Mouse (Mus musculus) megakaryocyte, adult 5-6 weeks (primary cell): ENCODE results near the gene C1ra. TPM values are rescaled to one million over a fixed set of nuclear protein-coding genes. Genes with fewer than 3 reads are reported as not detected.
"Not testable (repeated sequence)": the region's sequence is repeated elsewhere in the genome, so short reads cannot be mapped to it uniquely, and the experiment has no call there.

ENCODE experiments used
- ATAC-seq: 2 replicates; pipeline ENCODE4 v1.8.0; 2016; ENCODE audit warnings: mild to moderate bottlenecking, inconsistent platforms; ENCODE audit not compliant: poor library complexity, severe bottlenecking
- total RNA-seq, 2 experiments: library from RNA; stranded (forward) in 1 of 2; stranded (reverse) in 1 of 2; fragments of 153-499, 151-499 nt in 1 of 2; fragments of 221-1000, 200-1000 nt in 1 of 2; gene quantifications; 2 replicates each; pipeline versions ENCODE4 v1.2.3 to v1.2.4; 2015 to 2017

The C1ra gene
- total RNA-seq, 2 experiments from 2014 or later = 3.8 to 4.8 TPM

DNA sequence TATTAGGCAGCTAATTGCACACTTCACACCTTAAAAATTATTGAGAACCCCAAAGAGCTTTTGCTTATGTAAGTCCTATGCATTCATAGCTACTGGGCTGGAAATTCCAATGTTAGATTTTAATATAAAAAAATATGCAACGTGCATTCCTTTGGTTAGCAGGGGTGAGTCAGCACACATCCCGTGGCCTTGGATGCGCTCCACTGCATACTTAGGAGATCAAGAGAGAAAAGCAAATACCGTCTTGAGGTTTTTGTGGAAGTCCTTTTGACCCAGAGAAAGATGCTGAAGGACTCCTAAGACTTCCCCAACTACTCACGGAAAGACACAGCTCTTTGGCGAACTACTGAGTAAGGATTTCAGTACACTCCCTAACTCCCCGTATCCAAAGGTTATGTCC is 27.4 kb upstream of the C1ra start:
- no peak for ATAC-seq

DNA sequence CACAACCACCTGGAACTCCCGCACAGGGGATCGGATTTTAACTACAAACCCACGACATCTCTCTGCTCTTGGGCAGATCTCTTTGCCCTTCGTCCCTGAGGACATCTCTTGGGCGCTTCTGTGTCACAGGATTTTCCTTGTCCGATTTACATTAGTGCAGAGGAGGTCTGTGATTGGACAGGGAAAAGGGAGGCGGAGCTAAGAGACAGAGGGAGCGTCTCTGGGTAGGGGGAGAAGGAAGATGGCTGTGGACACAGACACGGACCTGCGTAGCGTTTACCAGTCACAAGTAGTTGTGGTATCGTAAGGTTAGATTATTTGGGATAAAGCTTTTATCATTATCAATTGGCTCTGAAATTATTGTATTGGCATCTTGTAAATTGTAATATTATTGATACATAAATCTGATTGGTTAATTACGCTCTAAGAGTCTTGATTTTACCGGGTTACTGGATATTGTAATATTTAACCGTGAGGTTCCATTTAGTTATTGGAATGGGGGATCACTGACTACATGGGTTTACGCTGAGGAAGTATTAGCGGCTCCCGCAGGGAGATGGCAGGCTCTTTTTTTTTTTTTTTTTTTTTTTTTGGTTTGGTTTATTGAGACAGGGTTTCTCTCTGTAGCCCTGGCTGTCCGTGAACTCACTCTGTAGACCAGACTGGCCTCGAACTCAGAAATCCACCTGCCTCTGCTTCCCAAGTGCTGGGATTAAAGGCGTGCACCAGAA is 26.6 kb upstream of the C1ra start:
- ATAC-seq = no peak

DNA sequence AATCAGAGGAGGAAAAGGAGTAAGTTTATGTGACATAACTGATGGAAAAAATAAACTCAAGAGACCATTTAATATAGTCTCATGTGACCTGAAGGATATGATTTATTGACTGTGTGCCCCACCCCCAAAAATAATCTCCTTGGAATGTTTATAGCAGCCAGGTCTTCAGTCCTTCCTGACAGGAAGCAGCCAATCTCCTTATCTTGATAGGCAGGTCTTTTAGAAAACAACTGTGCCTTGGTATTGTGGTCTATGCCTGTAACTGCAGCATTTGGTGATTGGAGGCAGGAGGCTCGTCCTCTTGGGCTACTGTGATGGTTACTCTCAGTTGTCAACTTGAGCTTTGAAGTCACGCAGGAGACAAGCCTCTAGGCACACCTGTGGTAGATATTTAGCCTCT is 24.7 kb upstream of the C1ra start:
- no peak for ATAC-seq

DNA sequence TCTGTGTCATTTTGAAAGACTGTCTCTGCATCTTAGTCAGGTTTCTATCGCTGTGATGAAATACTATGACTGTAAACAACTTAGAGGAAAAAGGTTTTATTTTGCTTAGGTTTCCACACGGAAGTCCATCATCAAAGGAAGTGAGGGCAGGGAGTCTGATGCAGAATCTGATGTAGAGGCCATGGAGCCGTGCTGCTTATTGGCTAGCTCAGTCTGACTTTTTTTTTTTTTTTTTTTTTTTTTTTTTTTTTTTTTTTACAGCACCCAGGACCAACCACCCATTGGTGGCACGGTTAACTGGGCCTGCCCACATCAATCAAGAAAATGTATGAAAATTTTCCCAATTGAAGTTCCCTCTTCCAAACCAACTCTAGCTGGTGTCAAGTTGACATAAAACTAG is 23.3 kb upstream of the C1ra start:
- ATAC-seq = no peak

DNA sequence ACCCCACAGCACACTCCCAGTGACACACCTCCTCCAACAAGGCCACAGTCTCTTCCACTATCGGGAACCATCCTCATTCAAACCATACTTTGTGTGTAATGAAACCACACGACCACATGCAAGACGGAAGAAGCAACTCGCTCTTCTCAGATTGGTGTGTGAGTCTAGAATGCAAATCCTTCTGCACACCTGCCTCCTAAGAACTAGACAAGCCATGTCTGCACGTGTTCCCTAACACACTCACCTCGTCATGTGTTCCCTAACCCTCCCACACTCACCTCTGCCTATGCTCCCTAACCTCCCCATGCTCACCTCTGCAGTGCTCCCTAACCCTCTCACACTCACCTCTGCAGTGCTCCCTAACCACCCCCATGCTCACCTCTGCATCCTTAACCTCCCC is 20.8 kb upstream of the C1ra start:
- 0 out of 2 replicates have a peak, but pooled peaks have one; percentile 6 for ATAC-seq

DNA sequence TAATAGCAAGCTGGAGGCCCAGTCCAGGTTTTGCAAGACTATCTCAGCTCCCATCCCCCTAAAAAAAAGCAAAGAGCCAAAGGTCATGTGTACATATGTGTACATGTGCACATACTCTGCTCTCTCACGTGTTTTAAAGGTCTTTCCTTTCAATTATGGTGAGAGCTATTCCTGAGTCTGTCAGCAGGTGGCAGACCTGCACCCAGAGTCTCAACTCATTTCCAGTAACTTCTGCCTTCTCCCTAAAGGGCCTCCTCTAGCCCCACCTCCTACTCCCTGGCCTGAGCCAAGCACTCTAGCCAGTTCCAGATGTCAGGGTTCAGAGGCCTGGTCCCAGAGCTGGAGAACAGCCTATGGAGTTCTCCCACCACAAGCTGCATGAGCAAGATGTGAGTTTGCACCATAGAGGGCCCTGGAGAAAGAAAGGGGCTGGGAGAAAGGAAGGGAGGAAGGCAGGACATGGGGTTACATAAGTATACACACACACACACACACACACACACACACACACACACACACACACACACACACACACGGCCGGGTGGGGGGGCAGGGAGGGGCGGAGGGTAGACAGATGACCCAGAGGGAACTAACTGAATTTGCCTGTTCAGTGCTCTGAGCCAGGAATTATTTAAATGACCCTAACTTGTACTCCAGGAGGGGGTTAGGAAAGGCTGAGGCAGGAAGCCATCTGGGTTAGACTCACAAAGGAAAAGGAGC is 19.2 kb upstream of the C1ra start, which contains the start of gene C1rl:
Gene C1rl (plus strand): TSS at position 272 of the 720 bp plus-strand sequence.
- ATAC-seq = peak; percentile 84

DNA sequence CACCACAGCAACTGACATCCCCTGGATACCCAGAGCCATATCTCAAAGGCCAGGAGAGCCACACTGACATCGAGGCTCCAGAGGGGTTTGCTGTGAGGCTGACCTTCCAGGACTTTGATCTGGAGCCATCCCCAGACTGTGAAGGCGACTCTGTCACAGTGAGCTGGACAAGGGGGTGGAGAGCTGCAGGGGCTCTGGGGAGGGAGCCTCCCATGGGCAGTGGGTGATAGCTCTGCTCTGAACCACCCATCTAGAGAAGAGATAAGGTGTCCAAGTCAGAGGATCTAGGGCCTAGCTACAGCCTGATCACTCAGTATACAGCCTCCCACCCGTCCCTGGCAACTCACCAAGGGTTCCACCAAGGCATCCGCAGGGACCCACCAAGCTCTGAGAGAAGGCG is 18.3 kb upstream of the C1ra start:
- ATAC-seq = no peak

DNA sequence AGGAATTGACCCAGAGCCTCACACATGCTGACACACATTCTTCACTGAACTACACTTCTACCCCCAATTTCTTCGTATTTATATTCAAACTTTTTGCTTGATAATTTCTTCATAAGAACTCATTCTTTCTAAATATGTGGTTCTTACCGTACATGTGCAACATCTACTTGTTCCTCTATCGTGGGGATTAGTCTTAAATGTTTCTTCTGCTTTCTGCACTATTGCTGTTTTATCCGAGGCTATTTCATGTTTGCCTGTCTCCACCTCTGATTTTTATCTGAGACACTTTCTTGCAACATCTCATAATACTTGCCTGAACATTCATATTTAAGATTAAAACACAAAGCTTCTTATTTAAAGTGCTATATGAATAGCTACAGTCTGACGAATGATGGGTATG is 16.2 kb upstream of the C1ra start:
- peak; percentile 71 for ATAC-seq

DNA sequence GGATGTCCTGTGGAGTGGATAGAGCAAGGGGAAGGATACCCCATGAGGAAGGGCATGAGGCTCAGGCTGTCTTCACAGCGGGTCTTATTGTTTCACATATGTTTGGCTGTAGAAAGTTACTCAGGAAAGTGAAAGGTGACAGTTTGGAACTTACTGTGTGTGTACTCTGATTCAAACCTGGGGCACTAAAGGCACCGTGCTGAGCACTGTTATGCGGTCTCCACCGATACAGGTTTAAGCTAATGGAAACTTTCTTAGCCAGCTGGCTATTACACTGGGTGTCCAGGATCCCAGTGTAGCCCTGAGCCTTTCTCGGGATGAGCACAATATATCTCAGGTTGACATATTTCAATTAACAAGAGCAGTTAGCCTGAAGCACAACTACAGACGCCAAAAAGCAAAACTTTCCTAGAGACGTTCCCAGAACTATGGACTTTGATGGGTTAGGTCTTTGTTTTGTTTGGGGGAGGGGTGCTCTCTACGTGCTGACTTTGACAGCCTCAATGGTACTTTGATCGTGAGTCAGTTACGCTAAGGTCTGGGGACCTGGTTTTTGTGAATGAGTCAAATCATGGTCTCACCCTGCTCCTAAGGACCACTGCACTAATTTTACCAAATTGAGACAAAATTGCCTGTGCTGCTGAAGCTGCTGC is 12.2 kb upstream of the C1ra start:
- no peak for ATAC-seq

DNA sequence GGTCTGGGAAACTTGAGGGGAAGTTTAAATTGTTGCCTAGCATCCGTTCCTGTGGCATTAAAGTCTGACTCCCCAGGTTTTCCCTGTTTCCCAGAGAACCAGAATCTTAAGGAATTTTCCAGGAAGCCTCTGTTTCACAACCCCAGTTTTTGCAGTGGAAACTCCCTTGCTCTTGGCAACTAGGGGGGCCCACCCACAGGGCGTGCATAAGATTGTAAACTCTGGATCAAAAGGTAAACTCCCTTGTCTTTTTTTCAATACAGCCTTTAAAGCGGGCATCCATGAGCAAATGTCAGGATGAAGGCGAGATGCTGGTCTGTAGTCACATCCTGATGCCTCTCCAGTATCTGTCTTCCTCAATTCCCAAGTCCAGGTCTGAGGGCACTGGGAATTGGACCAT is 10.7 kb upstream of the C1ra start:
- ATAC-seq = no peak

DNA sequence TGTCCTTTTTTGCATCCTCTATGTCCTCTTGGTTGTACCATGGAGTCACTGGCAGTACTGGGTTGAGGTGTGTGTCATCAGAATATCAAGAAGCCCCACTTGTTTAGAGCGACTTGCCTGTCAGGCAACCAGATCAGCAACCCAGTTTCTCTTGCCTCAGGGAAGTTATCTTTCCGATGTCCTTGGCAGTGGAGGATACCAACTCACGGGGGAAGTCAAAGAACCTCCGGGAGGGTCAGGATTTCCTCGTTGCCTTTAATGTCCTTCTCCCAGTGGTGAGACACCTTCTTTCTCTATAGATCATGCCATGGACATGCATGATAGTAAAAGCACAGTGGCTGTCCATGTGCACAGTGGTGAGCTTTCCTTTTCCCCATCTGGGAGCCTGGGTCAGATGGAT is 10.2 kb upstream of the C1ra start:
- ATAC-seq = no peak

DNA sequence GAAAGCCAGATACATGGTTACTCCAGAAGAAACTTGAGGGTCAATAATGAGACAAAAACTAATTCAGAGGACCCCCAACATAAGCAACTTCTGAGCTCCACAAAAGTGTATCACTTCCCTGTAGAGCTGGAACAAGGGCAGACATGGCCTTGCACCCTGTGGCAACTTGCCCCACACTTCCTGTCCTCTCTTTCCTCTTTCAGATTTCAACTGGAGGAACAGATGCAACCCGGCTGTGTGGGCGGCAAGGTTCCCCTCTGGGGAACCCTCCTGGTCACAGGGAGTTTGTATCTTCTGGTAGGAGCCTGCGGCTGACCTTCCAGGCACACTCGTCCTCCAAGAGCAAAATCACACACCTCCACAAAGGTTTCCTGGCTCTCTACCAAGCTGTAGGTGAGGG is 7.2 kb upstream of the C1ra start:
- peak; percentile 94 for ATAC-seq

DNA sequence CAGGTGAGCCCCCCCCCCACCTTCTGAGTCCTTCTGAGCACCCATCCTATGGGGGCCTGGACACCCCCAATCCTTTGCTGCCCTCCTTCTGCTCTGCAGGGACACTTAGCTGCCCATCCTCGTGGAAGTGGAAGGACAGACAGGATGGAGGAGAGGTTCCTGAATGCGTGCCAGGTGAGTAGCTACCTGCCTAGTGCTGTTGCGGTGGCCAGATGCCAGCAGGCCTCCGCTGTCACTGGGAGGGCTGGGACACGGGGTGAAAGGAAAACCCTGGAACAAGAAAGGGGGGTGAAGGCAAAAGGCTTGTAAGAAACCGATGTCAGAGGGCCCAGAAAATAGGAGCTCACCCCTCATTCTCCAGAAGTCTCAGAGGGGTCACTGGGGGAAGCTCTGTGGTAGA is 5.2 kb upstream of the C1ra start:
- no peak for ATAC-seq

DNA sequence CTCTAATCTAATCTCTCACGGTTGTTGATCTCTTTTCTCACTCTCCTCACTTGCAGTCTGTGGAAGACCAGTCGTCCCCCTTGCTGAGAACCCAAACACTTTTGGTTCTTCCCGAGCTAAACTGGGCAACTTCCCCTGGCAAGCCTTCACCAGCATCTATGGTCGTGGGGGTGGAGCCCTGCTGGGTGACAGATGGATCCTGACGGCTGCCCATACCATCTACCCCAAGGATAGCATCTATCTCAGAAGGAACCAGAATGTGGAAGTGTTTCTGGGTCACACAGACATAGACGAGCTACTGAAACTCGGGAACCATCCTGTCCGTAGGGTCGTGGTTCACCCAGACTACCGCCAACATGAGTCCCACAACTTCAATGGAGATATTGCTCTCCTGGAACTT is 3.9 kb upstream of the C1ra start:
- peak; percentile 20 for ATAC-seq

DNA sequence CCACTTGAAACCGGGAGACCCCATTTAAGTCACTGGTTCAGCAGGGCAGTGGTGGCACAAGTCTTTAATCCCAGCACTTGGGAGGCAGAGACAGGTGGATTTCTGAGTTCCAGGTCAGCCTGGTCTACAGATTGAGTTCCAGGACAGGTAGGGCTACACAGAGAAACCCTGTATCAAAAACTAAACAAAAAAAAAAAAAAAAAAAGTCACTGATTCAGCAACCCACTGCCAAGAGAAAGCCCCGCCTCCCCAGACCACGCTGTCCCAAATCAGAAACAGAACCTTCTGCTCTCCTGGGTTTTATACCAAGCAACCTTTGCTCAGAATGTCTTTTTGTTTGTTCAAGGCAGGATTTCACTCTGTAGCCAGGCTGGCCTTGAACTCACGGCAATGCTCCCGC is 3.0 kb upstream of the C1ra start:
- not testable (repeated sequence) for ATAC-seq

DNA sequence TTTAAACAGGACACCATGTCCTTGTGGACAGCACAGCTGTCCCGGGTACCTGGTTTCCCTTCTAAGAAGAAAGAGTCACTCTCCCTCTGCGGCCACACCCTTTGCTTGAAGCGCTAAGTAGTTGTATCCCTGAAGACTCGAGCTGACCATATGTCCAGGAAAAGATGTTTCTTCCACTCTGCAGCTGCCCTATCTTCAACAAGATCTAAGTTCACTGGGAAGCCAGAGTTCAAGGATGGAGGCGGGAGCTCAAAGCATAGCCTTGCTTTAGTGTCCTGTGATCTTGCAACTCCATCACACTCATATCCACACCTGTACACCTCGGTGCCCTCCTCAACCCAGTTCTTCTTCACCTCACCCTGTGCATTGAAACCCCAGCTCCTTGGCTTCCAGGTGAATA is 269 bp upstream of the C1ra start:
- no peak for ATAC-seq

DNA sequence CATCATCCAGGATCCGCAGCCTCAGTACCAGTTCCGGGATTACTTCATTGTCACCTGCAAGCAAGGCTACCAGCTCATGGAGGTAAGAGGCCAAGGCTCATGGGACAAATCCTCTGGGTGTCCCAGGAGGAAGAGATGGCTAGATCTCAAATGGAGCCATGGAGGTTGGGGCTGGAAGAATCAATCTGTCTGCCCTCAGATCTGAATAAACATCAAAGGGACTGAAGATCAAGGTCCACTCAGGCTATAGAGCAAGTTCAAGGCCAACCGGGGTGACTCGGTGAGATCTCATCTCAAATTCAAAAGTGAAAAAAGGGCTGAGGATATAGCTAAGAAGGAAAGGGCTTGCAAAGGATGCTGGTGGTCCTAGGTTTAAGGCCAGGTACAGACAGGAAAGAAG is 5.5 kb downstream of the C1ra start:
- not testable (repeated sequence) for ATAC-seq

DNA sequence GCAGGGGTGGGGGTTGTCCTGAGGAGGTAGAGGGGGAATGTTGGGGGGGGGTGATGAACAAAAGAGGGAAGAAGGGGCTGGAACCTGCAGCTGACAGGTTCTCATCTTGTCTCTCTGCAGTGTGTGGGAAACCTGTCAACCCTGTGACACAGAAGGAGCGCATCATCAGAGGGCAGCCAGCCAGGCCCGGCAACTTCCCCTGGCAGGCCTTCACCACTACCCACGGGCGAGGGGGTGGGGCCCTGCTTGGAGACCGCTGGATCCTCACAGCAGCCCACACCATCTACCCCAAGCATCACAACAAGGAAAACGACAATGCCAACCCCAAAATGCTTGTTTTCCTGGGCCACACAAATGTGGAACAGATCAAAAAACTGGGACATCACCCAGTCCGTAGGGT is 9.9 kb downstream of the C1ra start:
- ATAC-seq = not testable (repeated sequence)

DNA sequence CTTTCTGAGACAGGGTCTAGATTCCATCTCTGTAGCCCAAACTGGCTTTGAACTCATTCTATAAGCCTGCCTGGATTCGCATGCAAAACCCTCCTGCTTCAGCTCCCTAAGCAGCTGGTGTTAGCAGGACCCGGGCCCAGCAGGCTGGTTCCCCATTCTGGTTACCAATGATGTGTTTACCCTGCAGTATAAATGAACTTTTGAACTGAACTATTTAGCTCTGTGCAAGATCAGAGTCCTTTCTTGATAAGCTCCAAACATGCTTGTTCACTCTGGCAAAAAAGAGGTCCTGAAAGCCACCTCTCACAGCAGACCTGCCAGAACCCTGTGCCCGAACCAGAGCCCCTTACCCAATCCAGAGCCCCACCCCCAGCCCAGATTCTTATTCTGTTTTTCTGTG is 15.7 kb downstream of the C1ra start:
- ATAC-seq = no peak

DNA sequence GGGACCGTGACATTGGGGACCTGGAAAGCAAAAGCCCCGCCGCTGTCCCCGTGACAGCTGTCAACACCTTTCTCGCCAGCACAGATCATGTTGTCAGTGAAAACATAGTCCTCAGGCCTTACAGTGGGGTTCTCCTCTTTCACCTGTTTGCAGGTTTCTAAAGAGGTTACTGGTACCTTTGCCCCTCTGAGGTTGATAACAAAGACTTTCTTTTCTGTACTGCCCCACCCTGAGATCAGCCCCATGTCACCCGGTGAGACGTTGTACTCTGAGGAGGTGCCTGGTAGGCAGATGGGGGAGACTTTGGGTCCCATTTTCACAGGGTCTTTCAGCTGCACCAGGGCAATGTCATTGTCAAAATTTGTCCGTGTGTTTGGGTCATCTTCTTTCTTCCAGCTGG is 18.9 kb downstream of the C1ra start:
- no peak for ATAC-seq

DNA sequence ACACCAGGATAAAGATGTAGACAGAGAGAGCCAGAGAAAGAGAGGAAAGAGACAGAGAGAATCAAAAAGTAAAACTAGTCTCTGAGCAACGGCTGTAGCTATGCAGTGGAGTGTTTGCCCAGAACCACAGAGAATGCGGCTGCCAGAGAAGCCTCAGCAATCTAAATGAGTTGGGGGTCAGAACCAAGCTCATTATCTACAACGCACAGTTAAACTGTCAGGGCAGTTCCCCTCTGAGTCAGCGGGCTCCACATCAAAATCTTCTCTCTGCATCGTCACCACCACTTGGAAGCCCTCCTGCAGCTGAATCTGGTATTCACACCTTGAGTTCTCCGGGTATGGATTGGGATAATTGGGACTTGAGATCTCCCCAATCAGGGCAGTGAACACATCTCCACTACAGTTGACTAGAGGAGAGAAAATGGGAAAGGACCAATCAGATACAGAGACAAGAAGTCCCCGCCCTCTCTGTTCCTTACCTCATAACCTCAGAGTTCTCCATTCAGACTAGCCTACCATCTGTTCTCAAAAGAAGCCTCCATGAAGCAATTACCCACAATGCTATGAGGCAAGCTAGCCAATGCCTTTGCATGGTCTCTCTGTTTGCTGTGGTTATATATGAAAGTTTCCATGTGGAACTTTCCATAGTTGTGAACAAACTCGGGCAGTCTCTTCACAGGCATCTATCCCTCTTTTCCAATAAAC is 24.1 kb downstream of the C1ra start:
- ATAC-seq = peak; percentile 63
